In the genomic region with DNA sequence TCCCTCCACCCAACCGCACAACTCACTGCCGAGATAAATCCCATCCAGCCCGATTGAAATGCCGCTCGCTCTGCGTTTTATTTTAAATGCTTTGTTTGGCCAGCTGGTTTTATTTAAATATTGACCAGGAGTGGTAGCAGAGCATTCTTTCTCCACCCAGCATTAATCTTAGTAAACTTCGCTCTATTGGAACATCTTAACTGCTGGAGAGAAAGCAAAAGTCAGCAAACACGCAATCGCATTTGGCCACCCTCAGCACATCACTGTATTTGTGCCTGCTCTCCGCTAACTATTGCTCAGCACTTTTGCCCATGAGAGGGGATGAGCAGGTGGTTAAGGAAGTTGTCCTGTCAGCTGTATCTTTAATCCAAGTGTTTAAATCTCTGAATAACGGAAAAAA, we compare ENCODE assay signal across 20 mouse cellular contexts. TPM values are rescaled to one million over a fixed set of nuclear protein-coding genes. Genes with fewer than 3 reads are reported as not detected.
DNase-seq lines count a peak whose midpoint lies in the region; ATAC-seq and TF ChIP-seq lines count a peak whose summit lies in the region.
"Had no signal": no experiment of that assay in that cellular context is flagged by ENCODE, and none has a peak within 500 bp of the region (broad histone marks: within the 10 kb centered on the region; RNA-seq: fewer than 3 reads in every experiment).

No protein-coding gene starts in this region.

- H3K4me2 ChIP-seq in liver, embryonic 11.5 days, result no peak overlapping the region
- H3K4me2 ChIP-seq: embryonic facial prominence, embryonic 15.5 days; heart, embryonic 11.5 days; limb, embryonic 15.5 days had no signal

- H3K36me3 ChIP-seq in liver, adult 2 months (ENCODE audit: control insufficient read depth, insufficient read depth, low read length), result no peaks in the 10 kb centered on the region
- no peaks in the 10 kb centered on the region for H3K36me3 ChIP-seq in liver, embryonic 11.5 days (ENCODE audit: control insufficient read depth, insufficient read depth, low read length)
- H3K36me3 ChIP-seq in heart, adult 2 months (ENCODE audit: control insufficient read depth, insufficient read depth, low read length), result no peaks in the 10 kb centered on the region
- H3K36me3 ChIP-seq: embryonic facial prominence, embryonic 15.5 days; limb, embryonic 15.5 days had no signal

- H3K4me1 ChIP-seq in liver, adult 2 months (ENCODE audit: control insufficient read depth, insufficient read depth, low read length), result no peaks in the 10 kb centered on the region
- no peaks in the 10 kb centered on the region for H3K4me1 ChIP-seq in liver, embryonic 11.5 days (replicated peaks; ENCODE audit: control insufficient read depth, insufficient read depth, low read length)
- H3K4me1 ChIP-seq in heart, adult 2 months (ENCODE audit: control insufficient read depth, insufficient read depth, low read length), result no peaks in the 10 kb centered on the region
- H3K4me1 ChIP-seq: embryonic facial prominence, embryonic 15.5 days; limb, embryonic 15.5 days had no signal

- peak overlapping the region; percentile 71 for H3K9ac ChIP-seq in liver, adult 2 months (ENCODE audit: low read depth, low read length)
- no peak overlapping the region for H3K9ac ChIP-seq in liver, embryonic 11.5 days (ENCODE audit: low read depth, low read length)
- H3K9ac ChIP-seq in heart, adult 2 months (ENCODE audit: low read depth, low read length), result no peak overlapping the region
- H3K9ac ChIP-seq: embryonic facial prominence, embryonic 15.5 days; forebrain, postnatal 0 days; limb, embryonic 15.5 days had no signal

- WGBS in liver, adult 2 months, result 27% methylated on average over 11 of the region's 11 CpGs
- 76% methylated on average over 11 of the region's 11 CpGs for WGBS in liver, embryonic 11.5 days
- 87% methylated on average over 11 of the region's 11 CpGs for WGBS in heart, adult 2 months

- no peaks in the 10 kb centered on the region for H3K27me3 ChIP-seq in liver, adult 2 months (ENCODE audit: control insufficient read depth, insufficient read depth, low read length)
- no peaks in the 10 kb centered on the region for H3K27me3 ChIP-seq in liver, embryonic 11.5 days (replicated peaks; ENCODE audit: control insufficient read depth, insufficient read depth, low read length)
- no peaks in the 10 kb centered on the region for H3K27me3 ChIP-seq in heart, adult 2 months (ENCODE audit: control insufficient read depth, insufficient read depth, low read length)
- H3K27me3 ChIP-seq: embryonic facial prominence, embryonic 15.5 days; limb, embryonic 15.5 days; Patski had no signal

- H3K79me2 ChIP-seq in liver, adult 2 months (ENCODE audit: control insufficient read depth, insufficient read depth, low read length), result no peaks in the 10 kb centered on the region
- H3K79me2 ChIP-seq in heart, adult 2 months (replicated peaks; ENCODE audit: control insufficient read depth, insufficient read depth, low read length), result no peaks in the 10 kb centered on the region

- no peaks in the 10 kb centered on the region for H3K9me3 ChIP-seq in liver, embryonic 11.5 days (ENCODE audit: control insufficient read depth, low read length)
- H3K9me3 ChIP-seq: embryonic facial prominence, embryonic 15.5 days; limb, embryonic 15.5 days had no signal

- intact Hi-C loops in heart, adult 2 months (cut with DNase I), result no loop called here

- DNase-seq in embryo, embryonic 11 days, result peak; percentile 11
- DNase-seq in embryo, embryonic 9.5 days (ENCODE audit: extremely low spot score), result no peak
- peak; percentile 61 for DNase-seq in liver, adult 2 months (ENCODE audit: extremely low read depth, low read depth, low spot score)
- DNase-seq in liver, embryonic 11.5 days (ENCODE audit: low spot score), result no peak
- DNase-seq in brain, embryonic 14.5 days (ENCODE audit: low read depth), result peak; percentile 4
- peak; percentile 15 to 42 for DNase-seq in kidney, postnatal 36 days
- DNase-seq in heart, adult 2 months, result no peak
- DNase-seq in cerebellum, postnatal 10 days, result no peak
- DNase-seq: adrenal gland, postnatal 10 days; cerebellum, adult 11 months; cerebellum, postnatal 25 days; forebrain, postnatal 0 days; heart, postnatal 10 days; lung, postnatal 10 days had no signal

- no peak for TF ChIP-seq EP300 in heart, adult 2 months (IDR thresholded peaks at IDR 0.05; ENCODE audit: insufficient read depth, low read depth, low read length)

- no peak overlapping the region for H3K27ac ChIP-seq in liver, adult 2 months (replicated peaks; ENCODE audit: insufficient read depth, low read depth, low read length)
- no peak overlapping the region for H3K27ac ChIP-seq in liver, embryonic 11.5 days (ENCODE audit: low read depth, low read length)
- no peak overlapping the region for H3K27ac ChIP-seq in heart, adult 2 months
- H3K27ac ChIP-seq: embryonic facial prominence, embryonic 15.5 days; limb, embryonic 15.5 days had no signal

- TF ChIP-seq CTCF in liver, adult 2 months (IDR thresholded peaks at IDR 0.05; ENCODE audit: low read depth, low read length), result no peak
- no peak for TF ChIP-seq CTCF in brain, embryonic 14.5 days (IDR thresholded peaks at IDR 0.05; ENCODE audit: borderline replicate concordance, extremely low read depth, insufficient read depth, insufficient read length)
- no peak for TF ChIP-seq CTCF in heart, adult 2 months (IDR thresholded peaks at IDR 0.05)

- ATAC-seq in liver, embryonic 11.5 days (replicated peaks; ENCODE audit: low FRiP score), result no peak
- ATAC-seq: activated CD4-positive, CD25-positive, alpha-beta regulatory T cell, adult 4 months; CD4-positive, CD25-positive, alpha-beta regulatory T cell, adult 4 months; forebrain, postnatal 0 days; Patski had no signal

- peak overlapping the region; percentile 25; the same call in 1 of the 2 replicates for H3K4me3 ChIP-seq in liver, adult 2 months (ENCODE audit: insufficient read depth, low read depth, low read length)
- H3K4me3 ChIP-seq in liver, embryonic 11.5 days (ENCODE audit: low read depth, low read length), result no peak overlapping the region
- H3K4me3 ChIP-seq in heart, adult 2 months, result no peak overlapping the region
- H3K4me3 ChIP-seq: embryonic facial prominence, embryonic 15.5 days; limb, embryonic 15.5 days had no signal

- TF ChIP-seq POLR2A in liver, adult 2 months (IDR thresholded peaks at IDR 0.05; ENCODE audit: extremely low read depth, insufficient read depth, low read length), result no peak
- TF ChIP-seq POLR2A in brain, embryonic 14.5 days (IDR thresholded peaks at IDR 0.05; ENCODE audit: borderline replicate concordance, extremely low read depth, insufficient read depth, insufficient read length, poor library complexity, severe bottlenecking), result no peak
- TF ChIP-seq POLR2A in heart, adult 2 months (IDR thresholded peaks at IDR 0.05; ENCODE audit: insufficient read depth, low read depth, low read length), result no peak

RNA-seq across cellular contexts. Expression of a gene that starts 36.7 kb away (rescaled TPM):
- total RNA-seq in liver, adult 2 months (2014; rRNA removed), result 6.5 and 7.6 TPM in 2 replicates
- 5.3 and 7.8 TPM in 2 replicates for polyA plus RNA-seq in liver, adult 2 months (2012; rRNA removed)
- polyA plus RNA-seq in liver, embryonic 11.5 days (2014; fragmentation: Nextera tagmentation; extraction: Ambion mirVana), result 3.1 and 3.5 TPM in 2 replicates
- polyA plus RNA-seq in brain, embryonic 14.5 days (2012; rRNA removed), result 4.2 and 5.3 TPM in 2 replicates
- total RNA-seq in heart, adult 2 months (2021), result 1 to 10 TPM; 1.7 TPM
- polyA plus RNA-seq in heart, adult 2 months (2012; rRNA removed), result 2.3 and 2.5 TPM in 2 replicates

Comparison
In these comparisons a context has a peak if more than half of its experiments do, and no peak if none do; other contexts are left out.
1. DNase-seq: peak in embryo, embryonic 11 days (single experiment), liver, adult 2 months (single experiment), brain, embryonic 14.5 days (single experiment) and kidney, postnatal 36 days (2 of 2); none in embryo, embryonic 9.5 days (single experiment), liver, embryonic 11.5 days (single experiment), heart, adult 2 months (0 of 2) and cerebellum, postnatal 10 days (0 of 2).